Mouse (Mus musculus): ENCODE data around the gene Prkn. TPM values are rescaled to one million over a fixed set of nuclear protein-coding genes. Genes with fewer than 3 reads are reported as not detected.

The Prkn gene
- 0.43 and 0.82 TPM in 2 replicates for polyA plus RNA-seq (2012)

GRCm38 (mm10) chr17:10840148-10840707 is at the start of gene Prkn, which contains the start of gene Pacrg:
Prkn (plus strand) TSS chr17:10840384.
Pacrg (minus strand) TSS chr17:10840311.

Other genes with a start within 250 kb of the Prkn start
- not detected in 2 replicates for gene Pacrg, start 73 bp upstream of the Prkn start, polyA plus RNA-seq (2012)